Mouse (Mus musculus): ENCODE measurements at regions not wholly inside any gene's neighbourhood (a gene's known extent, or its start where the extent isn't known, plus 50 kb on each side); places are given as distances from the start of the nearest gene placed in this dataset.
"Not testable (repeated sequence)": the region's sequence is repeated elsewhere in the genome, so short reads cannot be mapped to it uniquely, and the experiment has no call there.

DNA sequence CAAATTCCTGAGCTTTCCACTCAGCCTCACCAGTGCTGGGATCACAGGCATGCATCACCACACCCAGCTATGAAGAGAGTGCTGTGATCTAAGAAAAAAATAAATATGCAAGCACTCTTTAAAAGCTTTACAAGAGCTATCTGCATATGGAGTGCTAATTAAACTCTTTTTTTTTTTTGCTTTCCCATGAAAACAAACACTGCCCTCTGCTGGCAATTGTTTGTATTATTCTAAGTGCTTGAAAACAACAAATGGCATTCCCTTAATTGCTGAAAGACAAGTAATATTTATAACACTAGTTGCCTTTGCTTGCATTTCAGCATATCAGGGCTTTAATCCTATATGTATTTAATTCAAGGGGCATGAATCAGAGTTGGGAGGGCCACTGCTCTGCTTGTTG, 91.8 kb downstream of the 5730507C01Rik start:
- not testable (repeated sequence) for DNase-seq

DNA sequence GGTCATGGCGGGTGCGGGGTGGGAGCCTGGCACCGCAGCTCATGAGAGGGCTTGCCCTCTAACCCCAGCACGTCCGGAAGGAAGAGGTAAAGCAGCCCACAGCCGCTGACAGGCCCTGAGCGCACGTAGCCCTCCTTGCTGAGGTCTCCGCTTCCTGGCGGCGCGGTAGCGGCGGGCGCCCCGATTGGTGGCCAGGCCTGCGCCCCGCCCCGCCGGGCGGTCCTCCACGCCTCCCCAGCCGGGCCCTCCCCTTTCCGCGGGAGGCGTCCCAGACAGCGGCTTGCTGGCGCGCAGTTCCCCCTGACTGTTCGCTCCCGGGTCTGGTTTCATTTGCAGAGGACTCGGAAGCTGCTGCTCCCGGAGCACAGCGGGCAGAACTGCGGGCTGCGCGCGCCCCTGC, 95.5 kb downstream of the 5730507C01Rik start:
- peak; percentile 41 for DNase-seq

DNA sequence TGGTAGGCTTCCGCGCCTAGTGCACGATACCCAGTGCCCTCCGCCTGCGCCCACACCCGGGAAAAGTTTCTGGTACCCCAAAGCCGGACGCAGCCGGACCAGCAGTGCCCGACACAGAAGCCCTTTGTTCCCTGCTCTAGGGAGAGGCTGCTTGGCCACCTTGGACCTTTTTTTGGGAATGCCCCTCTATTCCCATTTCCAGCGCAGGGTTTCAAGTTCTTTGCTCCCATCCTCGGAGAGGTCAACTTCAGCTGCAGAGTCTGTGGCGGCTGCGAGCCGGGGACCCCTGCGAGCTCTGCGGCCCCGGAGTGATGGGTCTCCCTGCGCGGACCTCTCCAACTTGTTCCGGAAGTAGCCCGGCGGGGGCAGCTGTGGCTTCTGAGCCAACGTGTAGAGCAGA, 96.3 kb downstream of the 5730507C01Rik start:
- DNase-seq: not testable (repeated sequence)

Data from kidney, adult 11 months (tissue).